ENCODE assay signal across 26 mouse cellular contexts in the genomic region with DNA sequence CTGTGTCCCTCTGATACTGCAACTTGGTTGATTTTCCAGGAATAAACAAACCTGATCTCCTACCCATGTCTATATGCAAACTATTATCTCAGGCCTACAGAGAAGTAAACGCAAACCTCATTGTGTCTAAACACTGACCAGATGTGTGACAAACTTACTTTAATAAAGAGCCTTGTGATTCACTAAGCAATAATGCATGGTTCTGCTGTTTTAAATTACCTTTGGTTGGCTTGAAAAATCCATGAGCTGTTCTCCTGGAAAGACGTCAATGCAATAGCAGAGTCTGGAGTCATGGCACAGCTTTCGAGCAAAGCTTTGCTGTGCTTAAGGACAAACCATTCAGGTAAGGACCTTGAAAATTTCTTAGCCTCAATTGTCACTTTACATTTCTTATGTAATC.
DNase-seq lines count a peak whose midpoint lies in the region; ATAC-seq and TF ChIP-seq lines count a peak whose summit lies in the region.
"Had no signal": no experiment of that assay in that cellular context is flagged by ENCODE, and none has a peak within 500 bp of the region (broad histone marks: within the 10 kb centered on the region; RNA-seq: fewer than 3 reads in every experiment).

No protein-coding gene starts in this region.

- no peaks in the 10 kb centered on the region for H3K27me3 ChIP-seq in embryonic facial prominence, embryonic 11.5 days (ENCODE audit: control insufficient read depth, insufficient read depth, low read length)
- no peaks in the 10 kb centered on the region for H3K27me3 ChIP-seq in embryonic facial prominence, embryonic 10.5 days (replicated peaks; ENCODE audit: low read depth, poor library complexity, severe bottlenecking)
- H3K27me3 ChIP-seq in embryonic facial prominence, embryonic 13.5 days = no peaks in the 10 kb centered on the region
- no peaks in the 10 kb centered on the region for H3K27me3 ChIP-seq in thymus, adult 2 months (ENCODE audit: control insufficient read depth, insufficient read depth, low read length)
- H3K27me3 ChIP-seq: CH12.LX; forebrain, embryonic 12.5 days; forebrain, embryonic 15.5 days; hindbrain, embryonic 12.5 days; hindbrain, embryonic 15.5 days had no signal

- H3K4me1 ChIP-seq in embryonic facial prominence, embryonic 11.5 days (ENCODE audit: control insufficient read depth, insufficient read depth, low read length) = no peaks in the 10 kb centered on the region
- H3K4me1 ChIP-seq in embryonic facial prominence, embryonic 10.5 days = no peaks in the 10 kb centered on the region
- peaks cover 14% of the 10 kb centered on the region for H3K4me1 ChIP-seq in embryonic facial prominence, embryonic 13.5 days
- H3K4me1 ChIP-seq in embryonic fibroblast, embryonic 13.5 days (ENCODE audit: control insufficient read depth, insufficient read depth, low read length) = peaks cover 12% of the 10 kb centered on the region
- no peaks in the 10 kb centered on the region for H3K4me1 ChIP-seq in thymus, adult 2 months (replicated peaks; ENCODE audit: control insufficient read depth, insufficient read depth, low read length)
- H3K4me1 ChIP-seq: forebrain, embryonic 12.5 days; forebrain, embryonic 15.5 days; hindbrain, embryonic 12.5 days; hindbrain, embryonic 15.5 days had no signal

- DNase-seq in embryonic facial prominence, embryonic 11.5 days (ENCODE audit: low spot score) = peak; percentile 49
- no peak for DNase-seq in embryonic facial prominence, embryonic 10.5 days (ENCODE audit: low spot score)
- DNase-seq in 3T3-L1 (ENCODE audit: low read depth, low spot score) = peak; percentile 86
- DNase-seq in frontal cortex, postnatal 25 days (ENCODE audit: low spot score in 2 of 2) = no peak
- DNase-seq in layer of hippocampus, postnatal 10 days (ENCODE audit: low spot score in 2 of 2) = no peak
- no peak for DNase-seq in thymus, adult 2 months
- DNase-seq: adrenal gland, adult 8-10 months; adrenal gland, postnatal 25 days; B cell, adult 2 months; cerebellum, adult 18-20 months; cerebellum, adult 9-10 months; cerebellum, postnatal 14 days; gastrocnemius, postnatal 10 days; gastrocnemius, postnatal 36 days; heart, adult 2 months had no signal

- no peak overlapping the region for H3K4me3 ChIP-seq in embryonic facial prominence, embryonic 11.5 days (ENCODE audit: low read depth, low read length)
- H3K4me3 ChIP-seq in embryonic facial prominence, embryonic 10.5 days = no peak overlapping the region
- no peak overlapping the region for H3K4me3 ChIP-seq in embryonic facial prominence, embryonic 13.5 days
- no peak overlapping the region for H3K4me3 ChIP-seq in embryonic fibroblast, embryonic 13.5 days (ENCODE audit: insufficient read depth, low read length)
- no peak overlapping the region for H3K4me3 ChIP-seq in thymus, adult 2 months (ENCODE audit: control insufficient read depth, insufficient read depth, low read length)
- H3K4me3 ChIP-seq: forebrain, embryonic 12.5 days; forebrain, embryonic 15.5 days; heart, adult 2 months; hindbrain, embryonic 12.5 days; hindbrain, embryonic 15.5 days had no signal

- H3K4me2 ChIP-seq in embryonic facial prominence, embryonic 11.5 days (ENCODE audit: low read depth, low read length) = no peak overlapping the region
- no peak overlapping the region for H3K4me2 ChIP-seq in embryonic facial prominence, embryonic 13.5 days
- H3K4me2 ChIP-seq: forebrain, embryonic 12.5 days; forebrain, embryonic 15.5 days; heart, embryonic 11.5 days; hindbrain, embryonic 12.5 days; hindbrain, embryonic 15.5 days had no signal

- no peaks in the 10 kb centered on the region for H3K9me3 ChIP-seq in embryonic facial prominence, embryonic 11.5 days (replicated peaks; ENCODE audit: control insufficient read depth, low read length)
- H3K9me3 ChIP-seq in embryonic facial prominence, embryonic 10.5 days = no peaks in the 10 kb centered on the region
- H3K9me3 ChIP-seq in embryonic facial prominence, embryonic 13.5 days = no peaks in the 10 kb centered on the region
- H3K9me3 ChIP-seq: forebrain, embryonic 12.5 days; forebrain, embryonic 15.5 days; hindbrain, embryonic 15.5 days had no signal

- H3K36me3 ChIP-seq in embryonic facial prominence, embryonic 11.5 days (replicated peaks; ENCODE audit: control insufficient read depth, insufficient read depth, low read depth, low read length) = no peaks in the 10 kb centered on the region
- H3K36me3 ChIP-seq in embryonic facial prominence, embryonic 10.5 days (replicated peaks) = no peaks in the 10 kb centered on the region
- no peaks in the 10 kb centered on the region for H3K36me3 ChIP-seq in embryonic facial prominence, embryonic 13.5 days
- no peaks in the 10 kb centered on the region for H3K36me3 ChIP-seq in thymus, adult 2 months (ENCODE audit: control insufficient read depth, insufficient read depth, low read length)
- H3K36me3 ChIP-seq: forebrain, embryonic 12.5 days; forebrain, embryonic 15.5 days; G1E; hindbrain, embryonic 12.5 days; hindbrain, embryonic 15.5 days had no signal

- H3K27ac ChIP-seq in embryonic facial prominence, embryonic 11.5 days (replicated peaks; ENCODE audit: low read depth, low read length) = no peak overlapping the region
- H3K27ac ChIP-seq in embryonic facial prominence, embryonic 10.5 days (replicated peaks) = no peak overlapping the region
- peak overlapping the region; percentile 71 for H3K27ac ChIP-seq in embryonic facial prominence, embryonic 13.5 days
- H3K27ac ChIP-seq in embryonic fibroblast, embryonic 13.5 days (ENCODE audit: insufficient read depth, low read length) = peak overlapping the region; percentile 98
- no peak overlapping the region for H3K27ac ChIP-seq in thymus, adult 2 months (ENCODE audit: control insufficient read depth, insufficient read depth, low read length)
- H3K27ac ChIP-seq: forebrain, embryonic 12.5 days; forebrain, embryonic 15.5 days; heart, adult 2 months; hindbrain, embryonic 12.5 days; hindbrain, embryonic 15.5 days had no signal

- TF ChIP-seq CTCF in embryonic fibroblast, embryonic 13.5 days (IDR thresholded peaks at IDR 0.05; ENCODE audit: borderline replicate concordance, insufficient read depth, low read length) = no peak
- no peak for TF ChIP-seq CTCF in thymus, adult 2 months (IDR thresholded peaks at IDR 0.05; ENCODE audit: borderline replicate concordance, control insufficient read depth, extremely low read depth, insufficient read depth, low read length, poor library complexity)

- no peak for TF ChIP-seq POLR2A in embryonic fibroblast, embryonic 13.5 days (IDR thresholded peaks at IDR 0.05; ENCODE audit: low read depth, low read length)
- no peak for TF ChIP-seq POLR2A in thymus, adult 2 months (IDR thresholded peaks at IDR 0.05; ENCODE audit: control insufficient read depth, extremely low read depth, insufficient read depth, low read length, poor library complexity)

- 64% methylated on average over 3 of the region's 3 CpGs for WGBS in embryonic facial prominence, embryonic 11.5 days
- WGBS in embryonic facial prominence, embryonic 10.5 days = 75% methylated on average over 3 of the region's 3 CpGs
- whole genome bisulfite sequencing in embryonic facial prominence, embryonic 13.5 days = 40% methylated on average over 3 of the region's 3 CpGs
- WGBS in thymus, adult 2 months = 95% methylated on average over 3 of the region's 3 CpGs

- ATAC-seq in embryonic facial prominence, embryonic 11.5 days (replicated peaks; ENCODE audit: insufficient number of reproducible peaks, low FRiP score, low TSS enrichment, low read depth) = no peak
- ATAC-seq in embryonic facial prominence, embryonic 13.5 days (ENCODE audit: insufficient number of reproducible peaks, insufficient read depth, low FRiP score, low TSS enrichment, low read depth) = no peak
- ATAC-seq: activated CD4-positive, CD25-positive, alpha-beta regulatory T cell, adult 4 months; forebrain, embryonic 15.5 days; intestine, postnatal 0 days had no signal

- H3K9ac ChIP-seq in embryonic facial prominence, embryonic 11.5 days (replicated peaks; ENCODE audit: low read length) = no peak overlapping the region
- no peak overlapping the region for H3K9ac ChIP-seq in embryonic facial prominence, embryonic 13.5 days
- H3K9ac ChIP-seq: forebrain, embryonic 12.5 days; forebrain, embryonic 15.5 days; hindbrain, embryonic 12.5 days; hindbrain, embryonic 15.5 days had no signal

Comparison
In these comparisons a context has a peak if more than half of its experiments do, and no peak if none do; other contexts are left out.
1. DNase-seq: peak in embryonic facial prominence, embryonic 11.5 days (single experiment) and 3T3-L1 (single experiment); none in embryonic facial prominence, embryonic 10.5 days (single experiment), frontal cortex, postnatal 25 days (0 of 2), layer of hippocampus, postnatal 10 days (0 of 2) and thymus, adult 2 months (single experiment).
2. H3K27ac ChIP-seq: peak in embryonic facial prominence, embryonic 13.5 days (single experiment) and embryonic fibroblast, embryonic 13.5 days (single experiment); none in embryonic facial prominence, embryonic 11.5 days (single experiment), embryonic facial prominence, embryonic 10.5 days (single experiment) and thymus, adult 2 months (single experiment).